Mouse (Mus musculus) liver, adult (tissue): ENCODE data around the gene Immp2l.

Experiments used
- GATA4 ChIP-seq: IDR thresholded peaks from 2 replicates; pipeline ENCODE4 v1.6.1; 2014; ENCODE audit warnings: mild to moderate bottlenecking, low read length; ENCODE audit not compliant: insufficient replicate concordance

The Immp2l gene

DNA sequence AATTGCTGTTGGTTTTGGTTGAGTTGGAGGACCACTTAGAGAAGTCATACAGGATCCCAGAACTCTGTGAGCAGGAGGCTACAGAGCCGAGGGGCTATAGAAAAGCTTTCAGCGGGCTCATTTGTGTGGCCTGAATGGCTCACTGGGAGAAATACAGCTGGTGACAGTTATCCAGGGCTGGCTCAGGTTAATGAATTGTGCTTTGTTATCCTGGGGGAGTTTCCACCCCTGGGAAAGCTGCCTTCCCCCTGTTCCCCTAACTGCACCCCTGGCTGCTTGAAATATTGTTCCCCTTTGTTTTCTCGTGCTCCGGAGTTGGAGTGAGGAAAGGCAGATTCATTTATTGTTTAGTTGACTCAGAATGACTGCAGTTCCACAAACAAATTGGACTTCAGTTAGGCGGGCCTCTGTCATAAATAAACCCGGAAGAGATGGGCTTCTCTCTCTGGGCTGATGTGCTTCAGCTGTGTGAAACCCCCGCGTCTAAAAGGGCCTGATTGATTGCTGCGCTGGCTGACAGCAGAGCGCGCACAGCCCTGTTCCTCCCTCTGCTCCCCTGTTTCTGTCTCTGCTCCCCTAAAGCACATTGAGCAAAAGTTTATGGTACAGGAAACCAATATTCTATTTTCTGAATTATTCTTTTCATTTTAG is 291.0 kb downstream of the Immp2l start:
- TF ChIP-seq GATA4: no peak

DNA sequence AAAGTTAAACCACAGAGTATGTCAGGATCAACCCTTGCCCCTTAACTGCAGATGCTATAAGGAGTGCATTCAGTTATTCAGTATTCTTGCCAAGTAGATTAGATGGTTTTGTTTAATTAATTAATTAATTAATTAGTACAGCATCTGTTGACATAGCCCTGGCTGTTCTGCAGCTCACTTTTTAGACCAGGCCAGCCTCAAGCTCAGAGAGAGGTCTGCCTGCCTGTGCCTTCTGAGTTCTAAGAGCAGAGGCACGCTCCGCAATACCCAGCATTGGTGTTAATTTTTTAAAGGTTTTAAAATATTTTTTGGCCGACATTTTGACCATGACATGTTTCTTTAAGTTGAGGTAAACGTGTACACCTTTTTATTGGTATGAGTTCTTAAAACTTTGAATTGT is 292.0 kb downstream of the Immp2l start:
- TF ChIP-seq GATA4: no peak

DNA sequence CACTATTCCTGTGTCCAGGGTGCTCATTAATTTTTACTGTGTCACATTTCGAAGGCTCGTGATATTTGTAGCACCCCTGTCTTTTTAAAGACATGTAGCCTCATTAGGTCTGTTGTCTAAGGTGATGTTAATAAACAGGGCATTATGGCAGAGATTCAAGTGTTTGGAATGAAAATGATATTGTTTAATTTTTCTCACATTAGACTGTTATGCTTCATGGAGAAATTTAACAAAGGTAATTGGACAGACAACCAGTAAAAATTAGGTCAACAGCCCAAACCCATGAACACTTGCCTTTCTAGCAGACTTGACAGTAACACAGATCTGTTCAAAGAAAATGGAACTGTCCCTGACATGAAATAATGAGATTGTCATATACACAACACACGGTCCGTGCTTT is 292.5 kb downstream of the Immp2l start:
- TF ChIP-seq GATA4: no peak

DNA sequence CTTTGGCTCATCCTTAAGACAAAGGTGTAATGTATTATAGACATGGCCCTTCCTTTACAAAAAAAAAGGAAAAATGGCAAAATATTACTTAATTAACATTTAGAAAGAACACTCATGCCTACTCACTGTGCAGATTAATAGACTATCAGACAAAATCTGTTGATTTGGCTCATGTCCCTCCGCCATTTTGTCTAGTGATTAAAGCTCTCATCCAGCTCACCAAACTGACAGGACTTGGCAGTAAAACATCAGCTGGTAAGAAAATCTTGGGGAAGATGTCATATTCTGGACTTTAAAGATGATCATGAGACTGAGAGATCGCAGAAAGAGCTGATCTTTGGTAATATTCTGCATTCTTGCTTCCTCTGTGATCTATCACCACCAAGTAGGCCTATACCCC is 293.5 kb downstream of the Immp2l start:
- TF ChIP-seq GATA4: no peak

GRCm38 (mm10) chr12:41322018-41322417 is 298.1 kb downstream of the Immp2l start:
- no peak for TF ChIP-seq GATA4

DNA sequence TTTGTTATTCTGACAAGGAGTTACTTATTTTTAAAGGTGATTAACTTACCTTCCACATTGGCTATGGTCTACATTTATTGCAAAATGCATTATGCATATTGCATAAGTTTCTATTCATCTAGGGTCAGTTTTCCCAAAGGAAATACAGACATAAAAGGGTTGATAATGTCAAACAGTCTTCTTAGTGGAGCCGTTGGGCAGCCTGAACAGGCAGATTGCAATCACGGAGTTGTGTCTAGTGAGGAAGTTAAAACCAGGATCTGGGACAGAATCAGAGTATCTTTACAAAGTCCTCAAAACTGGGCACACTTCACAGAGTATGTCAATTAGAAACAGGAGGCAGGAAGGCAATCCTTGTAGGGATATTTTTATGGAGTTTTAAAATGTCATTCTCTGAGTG is 300.5 kb downstream of the Immp2l start:
- TF ChIP-seq GATA4: no peak

DNA sequence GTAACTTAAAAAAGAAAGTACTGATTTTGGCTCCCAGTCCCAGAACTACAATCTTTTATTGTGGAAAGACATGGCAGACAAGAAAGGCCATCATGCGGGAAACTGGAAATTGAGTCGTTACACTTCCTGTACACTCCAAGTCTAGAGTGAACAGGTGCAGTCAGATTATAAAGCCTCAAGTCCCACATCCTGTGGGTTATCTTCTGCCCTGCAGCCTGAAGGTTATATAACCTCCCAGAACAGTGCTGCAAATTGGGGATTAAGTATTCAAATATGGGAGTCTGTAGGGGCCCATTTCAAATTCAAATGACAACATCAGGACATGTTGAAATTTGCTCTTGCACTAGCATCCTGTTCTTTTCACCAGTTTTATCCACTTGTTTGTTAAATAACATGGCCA is 301.9 kb downstream of the Immp2l start:
- TF ChIP-seq GATA4: no peak

DNA sequence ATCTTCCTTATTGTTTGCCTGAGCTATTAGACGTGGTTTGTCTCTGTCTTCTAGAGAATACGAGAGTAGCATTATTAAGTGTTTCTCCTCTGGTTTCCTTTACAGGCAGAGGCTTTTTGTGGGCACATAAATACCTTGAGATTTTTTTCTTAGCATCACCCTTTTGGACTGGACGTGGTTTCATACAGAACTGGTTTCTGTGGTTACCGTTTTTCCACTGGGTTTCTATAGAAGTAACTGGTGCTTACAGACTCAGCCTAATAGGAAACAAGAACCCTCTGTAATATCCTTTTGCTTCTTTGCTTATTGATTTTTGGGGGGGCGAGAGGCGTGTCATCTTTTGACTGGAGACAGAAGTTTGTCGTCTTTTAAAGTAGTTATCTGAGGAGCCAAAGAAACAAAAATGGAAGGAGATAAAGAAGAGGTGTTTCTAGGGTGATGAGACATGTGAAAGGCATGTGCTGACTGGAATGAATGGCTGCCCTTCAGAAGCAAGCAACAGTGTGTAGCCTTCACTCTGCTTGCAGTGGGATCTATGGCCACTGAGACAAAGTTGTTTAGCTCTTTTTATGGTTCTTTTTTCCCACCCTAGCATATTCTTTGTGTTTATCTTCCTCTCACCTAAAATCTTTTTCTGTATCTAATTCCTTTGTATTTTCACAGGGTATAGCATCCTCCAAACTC is 307.2 kb downstream of the Immp2l start:
- TF ChIP-seq GATA4: no peak

- 0 out of 2 replicates have a peak, but pooled peaks have one; percentile 23 for TF ChIP-seq GATA4
These were observed 321.7 kb downstream of the Immp2l start for GRCm38 (mm10) chr12:41345621-41346020.

GRCm38 (mm10) chr12:41347494-41347893 is 323.6 kb downstream of the Immp2l start:
- TF ChIP-seq GATA4: no peak

DNA sequence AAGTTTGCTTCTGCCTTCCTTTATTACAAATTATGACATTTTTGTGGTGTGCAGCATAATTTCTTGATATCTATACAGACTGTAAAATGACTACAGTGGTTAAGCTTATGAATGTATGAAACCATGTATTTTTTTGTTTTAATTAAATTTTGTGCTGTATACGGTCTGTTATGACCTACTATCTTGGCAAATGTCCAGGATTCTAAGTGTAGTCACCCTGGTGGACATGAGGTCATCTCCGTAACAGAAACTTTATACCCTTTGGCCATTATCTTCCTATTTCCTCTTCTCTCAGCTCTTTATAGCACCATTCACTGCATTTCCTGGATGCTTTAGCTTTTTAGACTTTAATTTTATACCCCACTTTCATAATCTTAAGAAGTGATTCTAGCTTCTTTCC is 325.5 kb downstream of the Immp2l start:
- no peak for TF ChIP-seq GATA4

- TF ChIP-seq GATA4: no peak
These were observed 325.9 kb downstream of the Immp2l start for GRCm38 (mm10) chr12:41349814-41350213.

GRCm38 (mm10) chr12:41351275-41351674 is 327.4 kb downstream of the Immp2l start:
- no peak for TF ChIP-seq GATA4

GRCm38 (mm10) chr12:41354857-41355256 is 331.0 kb downstream of the Immp2l start:
- TF ChIP-seq GATA4: no peak

DNA sequence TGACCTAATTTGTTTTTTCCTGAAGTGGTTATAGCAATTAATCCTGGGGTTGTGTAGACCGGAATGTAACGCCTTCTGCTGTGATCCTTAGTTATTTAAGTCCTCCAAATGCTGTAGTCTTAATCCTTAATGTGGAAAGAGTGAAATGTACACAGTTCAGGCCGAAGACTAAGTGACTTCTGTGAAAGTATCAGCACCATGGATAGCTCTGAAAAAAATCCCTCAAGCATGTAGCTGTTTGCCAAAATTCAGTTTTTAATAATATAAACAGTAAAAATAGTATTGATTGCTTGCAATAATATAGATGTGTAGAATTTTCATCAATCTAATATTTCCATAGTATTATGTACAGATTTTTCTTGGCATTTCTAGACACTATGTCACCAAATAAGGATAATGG is 332.1 kb downstream of the Immp2l start:
- TF ChIP-seq GATA4: no peak

DNA sequence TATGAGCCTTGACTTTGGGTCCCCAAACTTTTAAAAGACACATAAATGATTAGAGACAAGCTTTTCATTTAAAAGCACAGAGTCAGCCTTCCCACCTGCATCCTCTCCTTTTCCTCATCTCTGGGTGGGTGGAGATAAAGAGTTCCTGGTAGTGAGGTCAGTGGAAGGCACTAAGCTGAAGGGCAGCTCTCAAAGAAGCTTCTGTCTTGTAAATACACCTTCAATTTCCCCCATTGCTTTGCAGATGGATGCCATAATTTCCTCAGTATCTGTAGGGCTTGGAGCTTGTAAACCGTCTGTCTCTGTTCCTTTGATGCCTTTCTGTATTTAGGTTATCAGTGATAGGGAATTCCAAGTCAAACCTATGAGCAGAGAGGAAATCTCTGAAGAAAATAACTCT is 362.8 kb downstream of the Immp2l start:
- no peak for TF ChIP-seq GATA4

DNA sequence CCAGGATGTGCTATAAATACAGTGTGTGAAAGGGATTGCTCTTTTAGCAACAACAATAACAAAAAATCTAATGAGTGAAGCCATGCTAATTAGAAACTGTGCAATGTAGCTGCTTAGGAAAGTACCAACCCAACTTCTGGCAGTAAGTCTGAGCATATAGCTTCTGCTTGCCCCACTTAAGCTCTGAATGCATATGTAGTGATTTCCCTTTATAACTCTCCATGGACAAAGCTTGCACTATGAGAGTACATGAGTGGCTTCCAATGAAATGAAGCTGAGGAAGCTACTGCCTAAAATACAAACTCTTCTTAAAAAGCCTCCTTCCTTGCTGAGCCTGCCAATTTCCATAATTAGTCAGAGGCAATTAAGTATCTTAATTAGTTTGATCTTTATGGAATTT is 370.3 kb downstream of the Immp2l start:
- no peak for TF ChIP-seq GATA4
